Mouse (Mus musculus): Measurements from ENCODE around the gene Asic2. TPM values are rescaled to one million over a fixed set of nuclear protein-coding genes. Genes with fewer than 3 reads are reported as not detected.

Asic2 gene
- total and polyA plus RNA-seq, 3 experiments = not detected

DNA sequence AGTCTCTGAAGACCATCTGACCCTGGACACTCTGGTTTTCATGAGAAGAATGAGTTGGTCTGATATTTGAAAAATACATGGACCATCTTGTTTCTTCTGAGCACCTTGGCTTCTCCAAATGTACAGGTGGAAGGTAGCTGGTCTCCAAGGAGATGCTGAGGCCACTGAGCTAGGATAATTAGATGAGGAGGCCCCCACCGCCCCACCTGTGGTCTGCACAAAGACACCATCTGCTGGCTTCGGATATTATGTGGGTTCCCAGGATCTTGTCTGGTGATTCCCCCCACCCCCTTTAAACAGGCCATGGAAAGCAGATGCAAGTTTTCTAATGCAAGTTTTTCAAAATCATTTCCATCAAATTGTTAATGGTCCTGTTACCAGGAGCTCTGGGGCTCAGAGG, 856.6 kb downstream of the Asic2 start:
- no peak overlapping the region for H3K4me3 ChIP-seq (ENCODE audit: control insufficient read depth in 1 of 2, insufficient read depth in 1 of 2, low read depth in 2 of 2, low read length in 2 of 2)
- TF ChIP-seq SMC3 (IDR thresholded peaks at IDR 0.05; ENCODE audit: low read depth, low read length) (no peak), MYC (IDR thresholded peaks at IDR 0.05; ENCODE audit: low read depth, low read length) (no peak), RAD21 (IDR thresholded peaks at IDR 0.05; ENCODE audit: low read depth, low read length) (no peak)
- H3K4me1 ChIP-seq (ENCODE audit: control insufficient read depth in 1 of 2, insufficient read depth in 2 of 2, low read length in 2 of 2) = no peaks in the 10 kb centered on the region
- no peaks in the 10 kb centered on the region for H3K9me3 ChIP-seq (replicated peaks; ENCODE audit: insufficient read depth, low read length)
- no peaks in the 10 kb centered on the region for H3K27me3 ChIP-seq (ENCODE audit: control insufficient read depth in 1 of 2, insufficient read depth in 2 of 2, low read length in 2 of 2)
- no peak overlapping the region for H3K27ac ChIP-seq (ENCODE audit: control insufficient read depth, low read depth, low read length)
- H3K79me2 ChIP-seq (ENCODE audit: control insufficient read depth, insufficient read depth, low read length, poor library complexity) = no peaks in the 10 kb centered on the region
- no peaks in the 10 kb centered on the region for H3K36me3 ChIP-seq (ENCODE audit: control insufficient read depth in 1 of 2, insufficient read depth in 2 of 2, low read length in 2 of 2)
- no peak for DNase-seq (ENCODE audit: low read depth, low spot score)
- H3K9ac ChIP-seq (ENCODE audit: control insufficient read depth, low read depth, low read length, poor library complexity, severe bottlenecking) = no peak overlapping the region

DNA sequence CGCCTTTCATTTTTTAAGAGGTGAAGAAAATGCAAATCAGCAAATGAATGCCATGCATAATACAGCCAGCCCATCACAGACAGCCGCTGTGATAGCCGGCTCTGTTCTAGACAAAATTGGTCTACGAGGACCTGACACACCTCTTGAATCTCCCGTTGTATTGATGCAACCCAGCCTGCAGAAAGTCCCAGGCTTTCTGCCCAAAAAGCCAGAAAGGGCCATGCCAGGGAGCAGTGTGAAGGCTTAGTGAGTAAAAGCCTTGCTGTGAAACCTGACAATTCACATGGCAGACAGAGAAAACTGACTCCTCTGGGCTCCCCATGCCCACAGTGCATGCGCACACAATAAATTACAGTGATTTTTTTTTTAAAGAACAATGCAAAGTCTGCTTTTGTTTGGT, 858.2 kb downstream of the Asic2 start:
- Histone ChIP-seq H3K9ac (ENCODE audit: control insufficient read depth, low read depth, low read length, poor library complexity, severe bottlenecking) (no peak overlapping the region), H3K9me3 (replicated peaks; ENCODE audit: insufficient read depth, low read length) (no peaks in the 10 kb centered on the region), H3K4me3 (ENCODE audit: control insufficient read depth in 1 of 2, insufficient read depth in 1 of 2, low read depth in 2 of 2, low read length in 2 of 2) (no peak overlapping the region), H3K4me1 (ENCODE audit: control insufficient read depth in 1 of 2, insufficient read depth in 2 of 2, low read length in 2 of 2) (no peaks in the 10 kb centered on the region), H3K27ac (ENCODE audit: control insufficient read depth, low read depth, low read length) (no peak overlapping the region), H3K27me3 (ENCODE audit: control insufficient read depth in 1 of 2, insufficient read depth in 2 of 2, low read length in 2 of 2) (no peaks in the 10 kb centered on the region), H3K79me2 (ENCODE audit: control insufficient read depth, insufficient read depth, low read length, poor library complexity) (no peaks in the 10 kb centered on the region), H3K36me3 (ENCODE audit: control insufficient read depth in 1 of 2, insufficient read depth in 2 of 2, low read length in 2 of 2) (no peaks in the 10 kb centered on the region)
- DNase-seq (ENCODE audit: low read depth, low spot score) = no peak
- TF ChIP-seq MEF2A (IDR thresholded peaks at IDR 0.05; ENCODE audit: extremely low read depth, insufficient replicate concordance, low read depth, low read length, poor library complexity, severe bottlenecking) (no peak), NELFE (IDR thresholded peaks at IDR 0.05; ENCODE audit: low read depth, low read length) (no peak), POLR2A (IDR thresholded peaks at IDR 0.05; ENCODE audit: control insufficient read depth in 1 of 2, insufficient read depth in 1 of 2, low read depth in 1 of 2, low read length in 2 of 2, poor library complexity in 1 of 2) (no peak), MAX (IDR thresholded peaks at IDR 0.05; ENCODE audit: low read length) (no peak), GATA1 (IDR thresholded peaks at IDR 0.05; ENCODE audit: low read depth, low read length) (no peak), EP300 (IDR thresholded peaks at IDR 0.05; ENCODE audit: low read depth in 1 of 2, low read length in 2 of 2) (no peak), TBP (IDR thresholded peaks at IDR 0.05; ENCODE audit: low read depth, low read length) (no peak), MYC (IDR thresholded peaks at IDR 0.05; ENCODE audit: low read depth, low read length) (no peak), NRF1 (IDR thresholded peaks at IDR 0.05; ENCODE audit: insufficient read depth, low read depth, low read length, poor library complexity, severe bottlenecking) (no peak), SMC3 (IDR thresholded peaks at IDR 0.05; ENCODE audit: low read depth, low read length) (no peak), TAL1 (IDR thresholded peaks at IDR 0.05; ENCODE audit: low read length) (no peak), MAZ (IDR thresholded peaks at IDR 0.05; ENCODE audit: low read depth, low read length) (no peak), HCFC1 (IDR thresholded peaks at IDR 0.05; ENCODE audit: low read depth, low read length) (no peak), E2F4 (IDR thresholded peaks at IDR 0.05; ENCODE audit: borderline replicate concordance, low read depth, low read length) (no peak), ETS1 (IDR thresholded peaks at IDR 0.05; ENCODE audit: low read depth, low read length) (no peak), ZC3H11A (IDR thresholded peaks at IDR 0.05; ENCODE audit: low read depth, low read length) (no peak), RAD21 (IDR thresholded peaks at IDR 0.05; ENCODE audit: low read depth, low read length) (no peak), ELF1 (IDR thresholded peaks at IDR 0.05; ENCODE audit: low read depth, low read length) (no peak)
